Mouse (Mus musculus) heart, adult 18-20 months (tissue): ENCODE data around the gene Scgb1b27. TPM values are rescaled to one million over a fixed set of nuclear protein-coding genes. Genes with fewer than 3 reads are reported as not detected.
"Not testable (repeated sequence)": the region's sequence is repeated elsewhere in the genome, so short reads cannot be mapped to it uniquely, and the experiment has no call there.

Experiments used
- DNase-seq, 2 experiments: peaks; one replicate each; pipeline ENCODE4 v3.0.0; 2021 to 2022; ENCODE audit warnings: mixed read lengths in 1 of 2
- long read RNA-seq, 2 experiments: library from polyadenylated mRNA; stranded (forward); transcript quantifications; one replicate each; pipeline ENCODE4 v2.0.0; 2021
- total RNA-seq, 2 experiments: library from RNA; stranded (reverse); gene quantifications; 2 replicates each; pipeline ENCODE4 v1.2.3; 2021

Gene Scgb1b27
- total RNA-seq = not detected
- long read RNA-seq, experiment 1 = 0 reads
- long read RNA-seq, experiment 2 = 0 reads

GRCm38 (mm10) chr7:34021183-34021582 lies at the start of gene Scgb1b27:
Scgb1b27 (plus strand) TSS chr7:34021483.
- not testable (repeated sequence) for DNase-seq

- peak; percentile 3 to 52 for DNase-seq
Observed at GRCm38 (mm10) chr7:33982281-33982680, 39.0 kb upstream of the Scgb1b27 start.

- DNase-seq = no peak
Observed at GRCm38 (mm10) chr7:34013842-34014241, 7.4 kb upstream of the Scgb1b27 start, which contains the start of gene Scgb2b27. Scgb2b27 (minus strand) TSS chr7:34013942.

DNA sequence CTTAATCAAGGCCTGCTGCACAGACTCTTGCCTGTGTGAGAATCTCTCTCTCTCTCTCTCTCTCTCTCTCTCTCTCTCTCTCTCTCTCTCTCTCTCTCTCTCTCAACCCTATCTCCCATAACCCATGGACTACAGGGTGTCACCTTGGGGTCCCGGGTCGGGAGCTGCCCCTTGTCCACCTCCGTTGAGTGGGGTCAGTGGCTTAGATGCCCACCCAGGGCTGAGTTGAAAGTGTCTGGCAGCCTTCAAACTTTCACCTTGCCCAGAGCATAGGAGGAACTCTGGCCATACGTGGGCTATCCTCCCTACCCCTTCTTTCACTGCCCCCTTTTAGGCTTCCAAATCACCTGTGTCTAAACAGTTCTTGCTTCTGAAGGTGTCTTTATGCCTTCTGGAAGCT lies 4.4 kb downstream of the Scgb1b27 start:
- no peak for DNase-seq

DNA sequence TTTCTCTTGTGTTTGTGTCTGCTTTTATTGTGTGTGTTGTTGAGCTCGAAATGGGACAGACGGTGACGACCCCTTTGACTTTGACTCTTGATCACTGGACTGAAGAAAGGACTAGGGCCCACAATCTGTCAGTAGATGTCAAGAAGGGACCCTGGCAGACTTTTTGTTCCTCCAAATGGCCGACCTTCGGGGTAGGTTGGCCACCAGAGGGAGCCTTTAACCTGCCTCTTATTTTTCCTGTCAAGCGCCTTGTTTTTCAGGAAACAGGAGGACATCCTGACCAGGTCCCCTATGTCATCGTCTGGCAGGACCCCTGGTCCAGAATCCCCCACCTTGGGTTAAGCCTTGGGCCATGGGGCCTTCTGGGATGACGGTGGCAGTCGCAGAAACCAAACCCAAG lies 5.9 kb downstream of the Scgb1b27 start:
- not testable (repeated sequence) for DNase-seq

DNA sequence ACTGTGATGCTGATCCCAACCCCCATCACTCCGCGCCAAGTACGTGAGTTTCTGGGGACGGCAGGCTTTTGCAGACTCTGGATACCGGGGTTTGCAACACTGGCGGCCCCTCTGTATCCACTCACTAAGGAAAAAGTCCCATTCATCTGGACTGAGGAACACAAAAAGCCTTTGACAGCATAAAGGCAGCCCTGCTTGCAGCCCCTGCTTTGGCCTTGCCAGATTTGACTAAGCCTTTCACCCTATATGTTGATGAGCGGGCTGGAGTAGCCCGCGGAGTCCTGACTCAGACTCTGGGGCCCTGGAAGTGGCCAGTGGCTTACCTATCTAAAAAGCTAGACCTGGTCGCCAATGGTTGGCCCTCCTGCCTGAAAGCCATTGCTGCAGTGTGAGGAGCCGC lies 8.7 kb downstream of the Scgb1b27 start:
- no peak for DNase-seq

GRCm38 (mm10) chr7:34034579-34034978 lies 13.3 kb downstream of the Scgb1b27 start:
- DNase-seq = not testable (repeated sequence)

DNA sequence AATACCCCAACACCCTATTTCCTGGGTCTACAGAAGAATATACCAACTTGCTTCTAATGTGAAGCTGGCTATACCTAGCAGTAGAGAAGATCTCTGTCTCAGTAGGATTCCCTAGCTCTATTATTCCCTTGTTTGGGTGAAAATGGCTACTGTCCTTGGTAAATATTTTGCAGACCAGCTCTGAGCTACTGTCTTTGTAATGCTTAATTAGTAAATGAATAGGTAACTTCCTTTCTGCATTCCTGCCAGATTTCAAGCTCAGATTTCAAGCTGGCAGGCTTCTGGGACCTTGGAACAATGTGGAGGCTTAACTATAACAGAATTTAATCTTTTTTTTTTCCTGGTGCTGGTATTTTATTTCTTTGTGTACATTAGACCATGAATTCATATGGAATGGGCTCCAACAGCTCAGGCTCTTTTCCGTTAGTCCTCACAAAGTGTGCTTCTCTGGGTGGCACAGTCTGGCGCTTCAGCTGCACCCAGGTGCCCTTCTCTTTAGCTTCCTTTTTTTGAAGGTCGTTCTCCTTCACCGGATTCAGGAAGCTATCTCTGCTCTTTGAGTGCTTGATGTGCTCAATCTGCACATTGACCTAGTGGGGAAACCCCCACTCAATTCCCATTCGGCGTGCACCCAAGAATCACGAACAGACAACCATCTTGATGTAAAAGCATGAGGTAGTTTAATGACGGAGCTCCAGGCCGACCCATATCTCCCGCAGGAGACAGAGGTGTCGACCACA lies 15.0 kb downstream of the Scgb1b27 start:
- not testable (repeated sequence) for DNase-seq

- not testable (repeated sequence) for DNase-seq
Observed at GRCm38 (mm10) chr7:34068132-34068531, 46.8 kb downstream of the Scgb1b27 start.

Other genes with a start within 250 kb of the Scgb1b27 start
- not detected for gene Scgb2b26, start 76.4 kb upstream of the Scgb1b27 start, total RNA-seq
- not detected for gene Scgb2b27, start 7.5 kb upstream of the Scgb1b27 start, total RNA-seq
- not detected for gene Scgb1b30, start 73.9 kb downstream of the Scgb1b27 start, total RNA-seq
- gene Wtip, start 111.8 kb downstream of the Scgb1b27 start, total RNA-seq = 10 to 100 TPM in 1 of 2 experiments, 1 to 10 TPM in 1; 7.0 to 10.8 TPM
- 10 to 100 TPM; 27.2 to 33.3 TPM for gene Uba2, start 148.1 kb downstream of the Scgb1b27 start, total RNA-seq
- gene Pdcd2l, start 175.2 kb downstream of the Scgb1b27 start, total RNA-seq = 10 to 100 TPM; 18.7 to 23.5 TPM
- gene Gpi1, start 208.9 kb downstream of the Scgb1b27 start, total RNA-seq = 100 to 1,000 TPM; 571 to 604 TPM
- gene Gm6096, start 229.6 kb downstream of the Scgb1b27 start, total RNA-seq = not detected